8 mouse cellular contexts compared by ENCODE assay signal in the genomic region with DNA sequence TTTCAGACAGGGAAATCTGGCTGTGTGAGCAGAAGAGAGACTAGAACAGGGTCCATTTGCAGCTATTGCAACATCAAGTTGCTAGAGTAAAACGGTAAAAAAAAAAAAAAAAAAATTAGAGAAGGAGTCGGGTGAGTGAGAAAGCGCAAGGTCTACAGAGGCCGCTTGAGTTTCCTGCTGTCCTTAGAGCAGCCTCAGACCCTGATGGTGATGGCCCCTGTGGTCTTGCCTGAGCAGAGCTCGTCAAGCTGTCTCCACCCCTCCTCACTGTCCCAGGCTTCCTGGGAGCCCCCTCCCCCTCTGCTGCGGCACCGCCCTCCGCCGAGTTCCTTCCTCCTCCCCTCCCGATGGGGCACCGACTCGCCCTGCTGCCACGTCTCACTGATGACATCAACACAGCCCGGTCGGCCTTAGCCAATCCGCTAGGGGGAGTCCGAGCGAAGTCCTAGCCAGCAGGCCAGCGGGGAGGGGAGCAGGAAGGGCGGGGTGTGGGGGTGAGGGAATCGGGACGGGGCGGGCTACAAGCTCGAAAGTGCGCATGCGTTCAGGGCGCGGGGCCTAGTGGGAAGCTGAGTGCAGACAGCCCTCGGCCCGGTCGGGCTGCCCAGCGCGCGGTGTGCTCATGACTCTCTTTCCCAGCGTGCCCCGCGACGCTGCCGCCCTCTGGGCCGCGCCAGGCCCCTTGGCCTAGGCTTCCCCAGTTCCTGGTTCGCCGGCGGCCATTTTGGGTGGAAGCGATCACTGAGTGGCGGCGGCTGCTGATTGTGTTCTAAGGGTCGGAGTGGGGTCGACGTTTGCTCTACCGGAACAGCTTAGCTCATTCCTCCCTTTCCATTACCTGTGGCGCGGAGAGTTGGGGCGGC. TPM values are rescaled to one million over a fixed set of nuclear protein-coding genes. Genes with fewer than 3 reads are reported as not detected.
DNase-seq lines count a peak whose midpoint lies in the region; ATAC-seq and TF ChIP-seq lines count a peak whose summit lies in the region.

Gene Rab1a (plus strand): TSS at position 720 of the 863 bp plus-strand sequence.

- peak; percentile 86 for TF ChIP-seq POLR2A in bone marrow, adult 2 months (IDR thresholded peaks at IDR 0.05; ENCODE audit: borderline replicate concordance, control insufficient read depth, low read depth, low read length)
- peak; percentile 80; the same call in 1 of the 2 replicates for TF ChIP-seq POLR2A in limb, embryonic 14.5 days (IDR thresholded peaks at IDR 0.05; ENCODE audit: borderline replicate concordance, extremely low read depth, insufficient read depth, insufficient read length)

- DNase-seq in 416B (ENCODE audit: low read depth) = peak; percentile 100
- DNase-seq in heart, adult 8-10 months (ENCODE audit: low spot score) = peak; percentile 99
- peak; percentile 100 for DNase-seq in kidney, adult 9 months
- peak; percentile 100 for DNase-seq in limb, embryonic 14.5 days (ENCODE audit: low spot score)
- peak; percentile 100 for DNase-seq in midbrain, postnatal 0 days (ENCODE audit: low spot score)
- peak; percentile 100 for DNase-seq in spleen, postnatal 14 days (ENCODE audit: low spot score in 2 of 2)

- H3K4me3 ChIP-seq in bone marrow, adult 2 months (replicated peaks; ENCODE audit: control insufficient read depth, low read depth, low read length) = peak within 1 kb of the TSS; percentile 88
- peak within 1 kb of the TSS; percentile 100 for H3K4me3 ChIP-seq in embryonic facial prominence, embryonic 15.5 days (replicated peaks)
- H3K4me3 ChIP-seq in limb, embryonic 14.5 days (replicated peaks; ENCODE audit: low read length) = peak within 1 kb of the TSS; percentile 99
- peak within 1 kb of the TSS; percentile 99 for H3K4me3 ChIP-seq in midbrain, postnatal 0 days (ENCODE audit: low read depth, low read length)

- peak within 1 kb of the TSS; percentile 96 for H3K27ac ChIP-seq in bone marrow, adult 2 months (ENCODE audit: control insufficient read depth, insufficient read depth, low read depth, low read length, poor library complexity)
- H3K27ac ChIP-seq in embryonic facial prominence, embryonic 15.5 days (replicated peaks) = peak within 1 kb of the TSS; percentile 97
- peak within 1 kb of the TSS; percentile 97 for H3K27ac ChIP-seq in limb, embryonic 14.5 days (replicated peaks; ENCODE audit: low read depth, low read length)
- H3K27ac ChIP-seq in midbrain, postnatal 0 days (ENCODE audit: low read depth, low read length) = peak within 1 kb of the TSS; percentile 99

- ATAC-seq in embryonic facial prominence, embryonic 15.5 days (ENCODE audit: insufficient number of reproducible peaks, low FRiP score, low TSS enrichment, low read depth) = peak; percentile 99
- peak; percentile 95 for ATAC-seq in limb, embryonic 14.5 days (ENCODE audit: low FRiP score, low read depth)
- ATAC-seq in midbrain, postnatal 0 days (ENCODE audit: low FRiP score) = peak; percentile 99

- peak within 1 kb of the TSS; percentile 63 for H3K4me2 ChIP-seq in embryonic facial prominence, embryonic 15.5 days (replicated peaks)
- H3K4me2 ChIP-seq in limb, embryonic 14.5 days (replicated peaks; ENCODE audit: low read depth, low read length, severe bottlenecking) = peak within 1 kb of the TSS; percentile 78
- H3K4me2 ChIP-seq in midbrain, postnatal 0 days (ENCODE audit: low read depth, low read length, poor library complexity, severe bottlenecking) = peak within 1 kb of the TSS; percentile 84

- peak within 1 kb of the TSS; percentile 99 for H3K9ac ChIP-seq in embryonic facial prominence, embryonic 15.5 days
- H3K9ac ChIP-seq in limb, embryonic 14.5 days (ENCODE audit: low read depth, low read length, severe bottlenecking) = peak within 1 kb of the TSS; percentile 99
- H3K9ac ChIP-seq in midbrain, postnatal 0 days (replicated peaks; ENCODE audit: low read length, poor library complexity, severe bottlenecking) = peak within 1 kb of the TSS; percentile 99

- under 1% methylated on average over 54 of the region's 54 CpGs for WGBS in bone marrow, adult 2 months
- WGBS in embryonic facial prominence, embryonic 15.5 days = 1% methylated on average over 54 of the region's 54 CpGs
- under 1% methylated on average over 41 of the region's 54 CpGs for WGBS in limb, embryonic 14.5 days
- WGBS in midbrain, postnatal 0 days = under 1% methylated on average over 51 of the region's 54 CpGs

- no peaks in the 10 kb centered on the region for H3K36me3 ChIP-seq in embryonic facial prominence, embryonic 15.5 days
- 0 out of 2 replicates have a peak, but pooled peaks cover 4% of the 10 kb centered on the region for H3K36me3 ChIP-seq in limb, embryonic 14.5 days (ENCODE audit: control insufficient read depth, insufficient read depth, low read length)
- no peaks in the 10 kb centered on the region for H3K36me3 ChIP-seq in midbrain, postnatal 0 days (ENCODE audit: insufficient read depth, low read length)

- peak; percentile 78 for TF ChIP-seq CTCF in bone marrow, adult 2 months (IDR thresholded peaks at IDR 0.05; ENCODE audit: control insufficient read depth, insufficient read depth, low read length)
- peak; percentile 89 for TF ChIP-seq CTCF in midbrain, postnatal 0 days (IDR thresholded peaks at IDR 0.05)

- no peaks in the 10 kb centered on the region for H3K9me3 ChIP-seq in embryonic facial prominence, embryonic 15.5 days (replicated peaks)
- no peaks in the 10 kb centered on the region for H3K9me3 ChIP-seq in limb, embryonic 14.5 days (ENCODE audit: control insufficient read depth, low read length)
- no peaks in the 10 kb centered on the region for H3K9me3 ChIP-seq in midbrain, postnatal 0 days (ENCODE audit: low read length)

- no peaks in the 10 kb centered on the region for H3K27me3 ChIP-seq in embryonic facial prominence, embryonic 15.5 days
- no peaks in the 10 kb centered on the region for H3K27me3 ChIP-seq in limb, embryonic 14.5 days (ENCODE audit: control insufficient read depth, insufficient read depth, low read length)
- no peaks in the 10 kb centered on the region for H3K27me3 ChIP-seq in midbrain, postnatal 0 days (ENCODE audit: insufficient read depth, low read length)

- H3K4me1 ChIP-seq in bone marrow, adult 2 months (ENCODE audit: control insufficient read depth, insufficient read depth, low read length) = no peaks in the 10 kb centered on the region
- H3K4me1 ChIP-seq in embryonic facial prominence, embryonic 15.5 days = peaks cover 24% of the 10 kb centered on the region
- H3K4me1 ChIP-seq in limb, embryonic 14.5 days (ENCODE audit: control insufficient read depth, insufficient read depth, low read length) = peaks cover 15% of the 10 kb centered on the region
- H3K4me1 ChIP-seq in midbrain, postnatal 0 days (ENCODE audit: insufficient read depth, low read length) = no peaks in the 10 kb centered on the region; the same call in 1 of the 2 replicates

RNA-seq across cellular contexts. Expression of gene Rab1a, which starts in this region (rescaled TPM):
- 30.0 and 75.9 TPM in 2 replicates for polyA plus RNA-seq in bone marrow, adult 2 months (2011; ENCODE audit: insufficient read depth, insufficient read length, low replicate concordance, missing spikeins)
- 264 and 287 TPM in 2 replicates for polyA plus RNA-seq in embryonic facial prominence, embryonic 15.5 days (2015; fragmentation: Nextera tagmentation; extraction: Ambion mirVana)
- total RNA-seq in heart, adult 8-10 months (2022) = 100 to 1,000 TPM; 116 to 134 (median 127) TPM
- 196 and 210 TPM in 2 replicates for polyA plus RNA-seq in limb, embryonic 14.5 days (2012; rRNA removed)
- 231 and 234 TPM in 2 replicates for polyA plus RNA-seq in limb, embryonic 14.5 days (2014; fragmentation: Nextera tagmentation; extraction: Ambion mirVana)
- total RNA-seq in midbrain, postnatal 0 days (2014; rRNA removed) = 112 and 123 TPM in 2 replicates
- polyA plus RNA-seq in midbrain, postnatal 0 days (2015; fragmentation: Nextera tagmentation; extraction: Ambion mirVana) = 285 and 300 TPM in 2 replicates

Comparison
In these comparisons a context has a peak if more than half of its experiments do, and no peak if none do; other contexts are left out.
1. Peak in every context shown above with its lines: DNase-seq, ATAC-seq, H3K4me3 ChIP-seq and H3K27ac ChIP-seq.